Mouse (Mus musculus) C2C12 (cell line): ENCODE data around the gene Rbfox3. TPM values are rescaled to one million over a fixed set of nuclear protein-coding genes. Genes with fewer than 3 reads are reported as not detected.

Source experiments
- H3K27me3 ChIP-seq: one replicate; pipeline ENCODE4 v1.6.1; 2011; ENCODE audit not compliant: control insufficient read depth, insufficient read depth, insufficient read length
- H3K36me3 ChIP-seq: one replicate; pipeline ENCODE4 v1.6.1; 2011; ENCODE audit not compliant: control insufficient read depth, insufficient read depth
- H3K4me3 ChIP-seq: one replicate; pipeline ENCODE4 v1.5.1; 2011; ENCODE audit warnings: mild to moderate bottlenecking, control low read depth; ENCODE audit not compliant: poor library complexity, insufficient read depth, severe bottlenecking
- H3K79me2 ChIP-seq: one replicate; pipeline ENCODE4 v1.6.1; 2011; ENCODE audit not compliant: control insufficient read depth, insufficient read depth
- H3K79me3 ChIP-seq: one replicate; pipeline ENCODE4 v1.6.1; 2011; ENCODE audit warnings: low read depth, control low read depth
- H3ac ChIP-seq: one replicate; pipeline ENCODE3; 2011; ENCODE audit warnings: low read depth; ENCODE audit not compliant: control insufficient read depth, insufficient read length
- CEBPB ChIP-seq: IDR thresholded peaks from one replicate; pipeline ENCODE4 v1.6.1; 2011; ENCODE audit warnings: low read depth, mild to moderate bottlenecking, control low read depth, moderate library complexity
- CTCF ChIP-seq: IDR thresholded peaks from one replicate; pipeline ENCODE4 v1.5.1; 2011; ENCODE audit not compliant: control insufficient read depth, insufficient read depth, insufficient read length
- FOSL1 ChIP-seq: IDR thresholded peaks from one replicate; pipeline ENCODE4 v1.8.0; 2011; ENCODE audit warnings: mild to moderate bottlenecking, low read length; ENCODE audit not compliant: poor library complexity, insufficient read depth, severe bottlenecking
- MAX ChIP-seq: IDR thresholded peaks from one replicate; pipeline ENCODE4 v1.6.1; 2011; ENCODE audit warnings: mild to moderate bottlenecking, control low read depth
- MYOD1 ChIP-seq: IDR thresholded peaks from one replicate; pipeline ENCODE4 v1.6.1; 2011; ENCODE audit warnings: low read depth; ENCODE audit not compliant: control insufficient read depth, insufficient read length
- MYOG ChIP-seq: IDR thresholded peaks from one replicate; pipeline ENCODE4 v1.6.1; 2011; ENCODE audit not compliant: control insufficient read depth, insufficient read length; ENCODE audit errors: extremely low read depth
- USF1 ChIP-seq: IDR thresholded peaks from one replicate; pipeline ENCODE4 v1.6.1; 2011; ENCODE audit warnings: low read depth, mild to moderate bottlenecking, control low read depth, moderate library complexity
- polyA plus RNA-seq: library from polyadenylated mRNA; unstranded; fragments of >200 nt; fragmentation: generic; extraction: Trizol; gene quantifications from one replicate; pipeline ENCODE4 v1.2.1, GENCODE M21; 2012; ENCODE audit warnings: missing spikeins

Rbfox3 gene
- polyA plus RNA-seq, 1 experiment: not detected

DNA sequence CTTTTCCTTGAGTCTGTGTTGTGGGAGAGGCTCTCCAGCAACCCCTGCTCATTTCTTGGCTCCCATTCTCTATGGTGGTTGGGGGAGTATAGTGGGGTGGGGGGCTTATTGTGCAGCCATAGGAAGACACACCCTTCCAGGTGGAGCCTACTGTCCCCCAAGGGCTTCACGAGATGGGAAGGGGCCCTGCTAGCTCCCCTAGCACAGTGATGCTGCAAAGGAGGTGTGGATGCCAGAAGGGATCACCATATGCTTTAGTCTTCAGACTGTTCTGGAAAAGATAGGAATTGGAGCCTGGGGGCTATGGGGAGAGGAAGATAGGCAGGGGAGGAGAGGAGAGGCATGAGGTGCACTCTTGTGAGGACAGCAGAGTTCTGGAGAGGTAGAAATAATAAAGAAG is 153.9 kb downstream of the Rbfox3 start:
- Histone ChIP-seq H3K36me3 (no peaks in the 10 kb centered on the region), H3K79me2 (no peaks in the 10 kb centered on the region), H3K4me3 (no peak overlapping the region), H3K27me3 (peaks cover 32% of the 10 kb centered on the region), H3K79me3 (no peaks in the 10 kb centered on the region), H3ac (no peak overlapping the region)
- TF ChIP-seq CEBPB: no peak
- TF ChIP-seq USF1: no peak
- TF ChIP-seq CTCF: no peak
- TF ChIP-seq FOSL1: no peak
- no peak for TF ChIP-seq MAX
- TF ChIP-seq MYOD1: no peak
- TF ChIP-seq MYOG: no peak

- Histone ChIP-seq H3K4me3 (no peak overlapping the region), H3ac (no peak overlapping the region), H3K79me3 (no peaks in the 10 kb centered on the region), H3K36me3 (no peaks in the 10 kb centered on the region), H3K27me3 (peaks cover 19% of the 10 kb centered on the region), H3K79me2 (no peaks in the 10 kb centered on the region)
- TF ChIP-seq FOSL1 (no peak), MYOG (no peak), MYOD1 (no peak), CTCF (no peak), CEBPB (no peak), USF1 (no peak), MAX (no peak)
Measured at GRCm38 (mm10) chr11:118755003-118755402, 156.4 kb downstream of the Rbfox3 start.

DNA sequence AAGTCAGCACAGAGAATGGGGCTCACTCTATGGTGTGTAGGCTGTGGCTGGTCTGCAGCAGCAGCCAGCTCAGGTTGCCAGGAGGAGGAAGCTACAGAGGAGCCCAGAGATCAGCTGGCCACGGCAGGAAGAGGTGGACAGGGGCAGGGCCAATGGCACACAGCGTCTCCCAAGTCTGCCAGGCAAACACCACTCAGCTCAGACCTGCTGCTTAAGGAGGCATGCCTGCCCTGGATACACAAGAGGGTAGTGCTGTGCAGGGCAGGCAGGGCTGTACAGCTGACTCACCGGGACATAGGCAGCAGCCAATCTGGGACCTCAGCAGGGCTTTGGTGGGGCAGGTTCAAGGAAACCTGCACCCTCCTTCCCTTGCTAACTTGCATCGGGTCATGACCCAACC is 156.9 kb downstream of the Rbfox3 start:
- no peaks in the 10 kb centered on the region for H3K36me3 ChIP-seq
- H3ac ChIP-seq: no peak overlapping the region
- H3K27me3 ChIP-seq: peaks cover 15% of the 10 kb centered on the region
- H3K79me3 ChIP-seq: no peaks in the 10 kb centered on the region
- no peak overlapping the region for H3K4me3 ChIP-seq
- no peak for TF ChIP-seq FOSL1
- no peak for TF ChIP-seq MAX
- TF ChIP-seq CEBPB: no peak
- no peak for TF ChIP-seq MYOG
- no peak for TF ChIP-seq MYOD1
- no peak for TF ChIP-seq USF1
- TF ChIP-seq CTCF: no peak
- no peaks in the 10 kb centered on the region for H3K79me2 ChIP-seq

DNA sequence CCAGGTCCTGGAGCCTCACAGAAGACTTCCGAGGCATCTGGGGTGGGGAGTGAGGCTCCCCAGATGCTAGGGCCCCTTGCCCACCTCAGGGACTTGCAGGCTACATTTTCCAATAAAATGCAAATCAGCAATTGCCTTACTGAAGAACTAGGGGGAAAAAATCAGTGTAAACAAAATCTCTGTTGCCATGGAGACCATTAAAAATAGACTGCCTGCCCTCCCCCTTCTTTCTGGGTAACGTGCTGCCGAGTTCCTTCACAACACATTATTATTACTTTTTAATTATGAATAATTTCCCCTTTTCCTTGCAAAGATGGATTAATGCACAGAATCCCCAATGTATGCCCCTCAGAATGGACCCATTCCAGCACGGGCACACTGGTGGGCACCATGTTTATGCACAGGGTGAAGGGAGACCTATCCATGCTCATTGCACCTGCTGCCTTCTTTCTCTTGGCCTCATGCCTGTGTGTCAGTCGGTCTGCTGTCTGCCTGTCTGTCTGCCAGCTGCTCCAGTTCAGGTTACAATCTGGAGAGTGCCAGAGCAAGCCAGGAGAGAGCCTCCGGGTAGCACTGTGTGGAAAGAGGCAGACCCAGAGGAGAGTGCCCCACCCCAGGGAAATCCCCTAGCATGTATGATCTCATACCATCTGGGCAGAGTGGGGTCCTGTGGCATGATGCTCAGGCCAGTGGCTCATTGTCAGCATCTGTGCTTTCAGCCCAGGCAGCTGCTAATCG is 159.3 kb downstream of the Rbfox3 start:
- Histone ChIP-seq H3K79me3 (no peaks in the 10 kb centered on the region), H3K79me2 (no peaks in the 10 kb centered on the region), H3ac (no peak overlapping the region), H3K4me3 (no peak overlapping the region), H3K27me3 (peaks cover 20% of the 10 kb centered on the region), H3K36me3 (no peaks in the 10 kb centered on the region)
- peak; percentile 36 for TF ChIP-seq MYOD1
- no peak for TF ChIP-seq USF1
- no peak for TF ChIP-seq CEBPB

GRCm38 (mm10) chr11:118750745-118751330 is 160.6 kb downstream of the Rbfox3 start:
- H3K27me3 ChIP-seq: peaks cover 25% of the 10 kb centered on the region
- H3K79me2 ChIP-seq: no peaks in the 10 kb centered on the region
- H3K79me3 ChIP-seq: no peaks in the 10 kb centered on the region
- no peaks in the 10 kb centered on the region for H3K36me3 ChIP-seq
- no peak for TF ChIP-seq CEBPB
- no peak overlapping the region for H3K4me3 ChIP-seq
- no peak overlapping the region for H3ac ChIP-seq

GRCm38 (mm10) chr11:118749541-118749940 is 161.9 kb downstream of the Rbfox3 start:
- Histone ChIP-seq H3K36me3 (no peaks in the 10 kb centered on the region), H3K4me3 (no peak overlapping the region), H3K79me2 (no peaks in the 10 kb centered on the region), H3K27me3 (peaks cover 28% of the 10 kb centered on the region), H3ac (no peak overlapping the region), H3K79me3 (no peaks in the 10 kb centered on the region)
- no peak for TF ChIP-seq CTCF
- no peak for TF ChIP-seq MAX
- TF ChIP-seq CEBPB: no peak
- no peak for TF ChIP-seq MYOG
- TF ChIP-seq FOSL1: no peak
- TF ChIP-seq USF1: no peak
- TF ChIP-seq MYOD1: no peak
